Mouse (Mus musculus) olfactory bulb, adult 2 months (tissue): ENCODE data around the gene Vmn1r142.
"Not testable (repeated sequence)": the region's sequence is repeated elsewhere in the genome, so short reads cannot be mapped to it uniquely, and the experiment has no call there.

Experiments
- CTCF ChIP-seq: fragments of 200-500 bp; IDR thresholded peaks from 2 replicates; pipeline ENCODE4 v1.5.1; 2012; ENCODE audit warnings: low read depth, mild to moderate bottlenecking, low read length, moderate library complexity; ENCODE audit not compliant: insufficient read depth
- POLR2A ChIP-seq: fragments of 200-500 bp; IDR thresholded peaks from 2 replicates; pipeline ENCODE4 v1.6.1; 2012; ENCODE audit warnings: mild to moderate bottlenecking, low read depth, low read length, moderate library complexity; ENCODE audit not compliant: insufficient read depth

GRCm38 (mm10) chr7:22163935-22164334 is at the start of gene Vmn1r142:
- not testable (repeated sequence) for TF ChIP-seq POLR2A, CTCF
